Mouse (Mus musculus) heart, adult 18-20 months (tissue): Measurements from ENCODE around the gene Rnf19b. TPM values are rescaled to one million over a fixed set of nuclear protein-coding genes. Genes with fewer than 3 reads are reported as not detected.

Source experiments
- DNase-seq, 2 experiments: peaks; one replicate each; pipeline ENCODE4 v3.0.0; 2021 to 2022; ENCODE audit warnings: mixed read lengths in 1 of 2
- total RNA-seq, 2 experiments: library from RNA; stranded (reverse); gene quantifications; 2 replicates each; pipeline ENCODE4 v1.2.3; 2021

Rnf19b gene
- total RNA-seq, 2 experiments from 2014 or later = 27.3 to 28.2 TPM

- no peak for DNase-seq
Observed at GRCm38 (mm10) chr4:129068848-129069247, 10.8 kb downstream of the Rnf19b start.

- no peak for DNase-seq
Observed at GRCm38 (mm10) chr4:129079126-129079525, 21.1 kb downstream of the Rnf19b start.

GRCm38 (mm10) chr4:129081041-129081440 lies 23.0 kb downstream of the Rnf19b start:
- DNase-seq = no peak

GRCm38 (mm10) chr4:129081512-129081911 lies 23.4 kb downstream of the Rnf19b start:
- DNase-seq = peak in 1 of 2 experiments; percentile 46

- no peak for DNase-seq
Observed at GRCm38 (mm10) chr4:129081939-129082338, 23.9 kb downstream of the Rnf19b start.

GRCm38 (mm10) chr4:129082379-129083115 lies 24.5 kb downstream of the Rnf19b start:
- peak; percentile 70 to 81 for DNase-seq

- DNase-seq = no peak
Observed at GRCm38 (mm10) chr4:129084896-129085295, 26.8 kb downstream of the Rnf19b start.

- DNase-seq = peak; percentile 58 to 89
Observed at GRCm38 (mm10) chr4:129086078-129086477, 28.0 kb downstream of the Rnf19b start.

GRCm38 (mm10) chr4:129087850-129088249 lies 29.8 kb downstream of the Rnf19b start:
- DNase-seq = no peak

- DNase-seq = no peak
Observed at GRCm38 (mm10) chr4:129095276-129095675, 37.2 kb downstream of the Rnf19b start.

GRCm38 (mm10) chr4:129097006-129097405 lies 38.9 kb downstream of the Rnf19b start:
- DNase-seq = no peak

- DNase-seq = no peak
Observed at GRCm38 (mm10) chr4:129102133-129102829, 44.2 kb downstream of the Rnf19b start.

- no peak for DNase-seq
Observed at GRCm38 (mm10) chr4:129105356-129105755, 47.3 kb downstream of the Rnf19b start, which contains the start of gene Tmem54. Gene Tmem54 (plus strand): TSS chr4:129105548.

GRCm38 (mm10) chr4:129106073-129106472 lies 48.0 kb downstream of the Rnf19b start:
- no peak for DNase-seq

GRCm38 (mm10) chr4:129107348-129107899 lies 49.4 kb downstream of the Rnf19b start:
- no peak for DNase-seq

GRCm38 (mm10) chr4:129108624-129109023 lies 50.6 kb downstream of the Rnf19b start:
- DNase-seq = no peak

GRCm38 (mm10) chr4:129110804-129111203 lies 52.7 kb downstream of the Rnf19b start:
- no peak for DNase-seq

GRCm38 (mm10) chr4:129111350-129111749 lies 53.3 kb downstream of the Rnf19b start:
- no peak for DNase-seq

- DNase-seq = no peak
Observed at GRCm38 (mm10) chr4:129112231-129112630, 54.2 kb downstream of the Rnf19b start.

GRCm38 (mm10) chr4:129113083-129113988 lies 55.3 kb downstream of the Rnf19b start:
- DNase-seq = peak in 1 of 2 experiments; percentile 23

- no peak for DNase-seq
Observed at GRCm38 (mm10) chr4:129116703-129117102, 58.6 kb downstream of the Rnf19b start.
